9 mouse cellular contexts compared by ENCODE assay signal in genomic region chr5:137029273-137029585, GRCm38 (mm10). TPM values are rescaled to one million over a fixed set of nuclear protein-coding genes. Genes with fewer than 3 reads are reported as not detected.
DNase-seq lines count a peak whose midpoint lies in the region; ATAC-seq and TF ChIP-seq lines count a peak whose summit lies in the region.
"Had no signal": no experiment of that assay in that cellular context is flagged by ENCODE, and none has a peak within 500 bp of the region (broad histone marks: within the 10 kb centered on the region; RNA-seq: fewer than 3 reads in every experiment).

No protein-coding gene starts in this region.

- peaks cover 61% of the 10 kb centered on the region for H3K4me1 ChIP-seq in megakaryocyte, embryonic 14.5 days
- peaks cover 62% of the 10 kb centered on the region for H3K4me1 ChIP-seq in forebrain, embryonic 10.5 days
- H3K4me1 ChIP-seq in limb, embryonic 11.5 days (ENCODE audit: control insufficient read depth, insufficient read depth, low read length): peaks cover 17% of the 10 kb centered on the region
- H3K4me1 ChIP-seq in olfactory bulb, adult 2 months (ENCODE audit: control insufficient read depth, insufficient read depth, low read length): peaks cover 30% of the 10 kb centered on the region

- TF ChIP-seq CTCF in olfactory bulb, adult 2 months (IDR thresholded peaks at IDR 0.05; ENCODE audit: insufficient read depth, low read depth, low read length): no peak

- DNase-seq in forebrain, embryonic 10.5 days (ENCODE audit: extremely low spot score, low spot score): no peak
- DNase-seq in limb, embryonic 11.5 days (ENCODE audit: low spot score): no peak
- DNase-seq in cerebellum, adult 9-11 months: no peak
- no peak for DNase-seq in left cerebral cortex, adult 18-20 months (ENCODE audit: low spot score in 2 of 2)

- peaks cover 77% of the 10 kb centered on the region for H3K27me3 ChIP-seq in megakaryocyte, embryonic 14.5 days (replicated peaks)
- H3K27me3 ChIP-seq in forebrain, embryonic 10.5 days (ENCODE audit: poor library complexity, severe bottlenecking): peaks cover 96% of the 10 kb centered on the region
- peaks cover 70% of the 10 kb centered on the region for H3K27me3 ChIP-seq in limb, embryonic 11.5 days (ENCODE audit: control insufficient read depth, insufficient read depth, low read length)

- no peaks in the 10 kb centered on the region for H3K9me3 ChIP-seq in megakaryocyte, embryonic 14.5 days
- no peaks in the 10 kb centered on the region for H3K9me3 ChIP-seq in forebrain, embryonic 10.5 days
- no peaks in the 10 kb centered on the region for H3K9me3 ChIP-seq in limb, embryonic 11.5 days (ENCODE audit: control insufficient read depth, low read length)

- no peak overlapping the region for H3K27ac ChIP-seq in forebrain, embryonic 10.5 days
- H3K27ac ChIP-seq in limb, embryonic 11.5 days (replicated peaks; ENCODE audit: low read depth, low read length): no peak overlapping the region
- 0 out of 2 replicates have a peak overlapping the region, but pooled peaks have one; percentile 12 for H3K27ac ChIP-seq in olfactory bulb, adult 2 months (ENCODE audit: insufficient read depth, low read depth, low read length)

- ATAC-seq in megakaryocyte, adult 5-6 weeks (ENCODE audit: poor library complexity, severe bottlenecking): no peak
- ATAC-seq in limb, embryonic 11.5 days (ENCODE audit: insufficient number of reproducible peaks, low FRiP score, low TSS enrichment, low read depth): no peak
- ATAC-seq in inflammation-experienced regulatory T-cells, adult 6 months: no peak

- peak overlapping the region; percentile 89 for H3K4me3 ChIP-seq in megakaryocyte, embryonic 14.5 days (replicated peaks)
- peak overlapping the region; percentile 61 for H3K4me3 ChIP-seq in forebrain, embryonic 10.5 days
- peak overlapping the region; percentile 29; the same call in 1 of the 2 replicates for H3K4me3 ChIP-seq in limb, embryonic 11.5 days (ENCODE audit: low read depth, low read length)
- peak overlapping the region; percentile 71 for H3K4me3 ChIP-seq in olfactory bulb, adult 2 months (ENCODE audit: insufficient read depth, low read depth, low read length)

- no peak overlapping the region for H3K9ac ChIP-seq in limb, embryonic 11.5 days (ENCODE audit: low read length)

- peak overlapping the region; percentile 58 for H3K4me2 ChIP-seq in limb, embryonic 11.5 days (ENCODE audit: low read depth, severe bottlenecking)

- TF ChIP-seq POLR2A in olfactory bulb, adult 2 months (IDR thresholded peaks at IDR 0.05; ENCODE audit: insufficient read depth, low read depth, low read length): no peak

- peaks cover 4% of the 10 kb centered on the region for H3K36me3 ChIP-seq in megakaryocyte, embryonic 14.5 days (replicated peaks; ENCODE audit: low read length)
- H3K36me3 ChIP-seq in forebrain, embryonic 10.5 days (replicated peaks): no peaks in the 10 kb centered on the region
- H3K36me3 ChIP-seq in limb, embryonic 11.5 days (ENCODE audit: control insufficient read depth, insufficient read depth, low read length): no peaks in the 10 kb centered on the region

- whole genome bisulfite sequencing in forebrain, embryonic 10.5 days: 4% methylated on average over 8 of the region's 8 CpGs
- WGBS in limb, embryonic 11.5 days: 3% methylated on average over 8 of the region's 8 CpGs
- WGBS in olfactory bulb, adult 2 months: 2% methylated on average over 8 of the region's 8 CpGs

RNA-seq across cellular contexts. Expression of gene Vgf, which starts 3.0 kb away (rescaled TPM):
- 0.38 TPM in 1 of 2 replicates, not detected in the other for polyA plus RNA-seq in megakaryocyte, embryonic 14.5 days (2012; ENCODE audit: insufficient read depth, low replicate concordance)
- not detected in 2 replicates for total RNA-seq in megakaryocyte, adult 5-6 weeks (2015)
- total RNA-seq in megakaryocyte, adult 5-6 weeks (2017): not detected in 2 replicates
- 0.35 TPM in 1 of 2 replicates, not detected in the other for polyA plus RNA-seq in forebrain, embryonic 10.5 days (2016; fragmentation: Nextera tagmentation; extraction: Ambion mirVana)
- polyA plus RNA-seq in limb, embryonic 11.5 days (2014; fragmentation: Nextera tagmentation; extraction: Ambion mirVana): not detected in 2 replicates
- not detected in 2 replicates for polyA plus RNA-seq in olfactory bulb, adult 2 months (2012; ENCODE audit: insufficient read depth, insufficient read length, low replicate concordance, missing spikeins)
- total RNA-seq in left cerebral cortex, adult 18-20 months (2021): 100 to 1,000 TPM; 390 to 400 TPM
- not detected for polyA plus RNA-seq in inflammation-experienced regulatory T-cells, adult 6 months (2017; shearing (Covaris generic))
- polyA plus RNA-seq: heart, postnatal 0 days had no signal

RNA-seq across cellular contexts. Expression of gene Ap1s1, which starts 16.7 kb away (rescaled TPM):
- polyA plus RNA-seq in megakaryocyte, embryonic 14.5 days (2012; ENCODE audit: insufficient read depth, low replicate concordance): 253 and 284 TPM in 2 replicates
- total RNA-seq in megakaryocyte, adult 5-6 weeks (2015): 19.1 and 19.6 TPM in 2 replicates
- 43.3 and 47.2 TPM in 2 replicates for total RNA-seq in megakaryocyte, adult 5-6 weeks (2017)
- polyA plus RNA-seq in forebrain, embryonic 10.5 days (2016; fragmentation: Nextera tagmentation; extraction: Ambion mirVana): 195 and 198 TPM in 2 replicates
- 135 and 145 TPM in 2 replicates for polyA plus RNA-seq in limb, embryonic 11.5 days (2014; fragmentation: Nextera tagmentation; extraction: Ambion mirVana)
- not detected in 2 replicates for polyA plus RNA-seq in olfactory bulb, adult 2 months (2012; ENCODE audit: insufficient read depth, insufficient read length, low replicate concordance, missing spikeins)
- 100 to 1,000 TPM; 391 to 401 TPM for total RNA-seq in left cerebral cortex, adult 18-20 months (2021)
- polyA plus RNA-seq in inflammation-experienced regulatory T-cells, adult 6 months (2017; shearing (Covaris generic)): 100 to 1,000 TPM in 1 of 3 experiments, 10 to 100 TPM in 2; 66.7 to 117 (median 68.0) TPM

RNA-seq across cellular contexts. Expression of gene Znhit1, which starts 41.4 kb away (rescaled TPM):
- polyA plus RNA-seq in megakaryocyte, embryonic 14.5 days (2012; ENCODE audit: insufficient read depth, low replicate concordance): 438 and 561 TPM in 2 replicates
- 106 and 133 TPM in 2 replicates for total RNA-seq in megakaryocyte, adult 5-6 weeks (2015)
- total RNA-seq in megakaryocyte, adult 5-6 weeks (2017): 57.7 and 67.9 TPM in 2 replicates
- 102 and 107 TPM in 2 replicates for polyA plus RNA-seq in forebrain, embryonic 10.5 days (2016; fragmentation: Nextera tagmentation; extraction: Ambion mirVana)
- 104 and 114 TPM in 2 replicates for polyA plus RNA-seq in limb, embryonic 11.5 days (2014; fragmentation: Nextera tagmentation; extraction: Ambion mirVana)
- polyA plus RNA-seq in olfactory bulb, adult 2 months (2012; ENCODE audit: insufficient read depth, insufficient read length, low replicate concordance, missing spikeins): not detected in 2 replicates
- total RNA-seq in left cerebral cortex, adult 18-20 months (2021): 100 to 1,000 TPM in 1 of 2 experiments, 10 to 100 TPM in 1; 96.6 to 107 TPM
- 10 to 100 TPM; 52.8 to 60.9 (median 60.7) TPM for polyA plus RNA-seq in inflammation-experienced regulatory T-cells, adult 6 months (2017; shearing (Covaris generic))

RNA-seq across cellular contexts. Expression of gene Plod3, which starts 42.4 kb away (rescaled TPM):
- polyA plus RNA-seq in megakaryocyte, embryonic 14.5 days (2012; ENCODE audit: insufficient read depth, low replicate concordance): 32.3 and 34.6 TPM in 2 replicates
- 73.2 and 74.8 TPM in 2 replicates for total RNA-seq in megakaryocyte, adult 5-6 weeks (2015)
- total RNA-seq in megakaryocyte, adult 5-6 weeks (2017): 159 and 176 TPM in 2 replicates
- polyA plus RNA-seq in forebrain, embryonic 10.5 days (2016; fragmentation: Nextera tagmentation; extraction: Ambion mirVana): 35.7 and 40.7 TPM in 2 replicates
- polyA plus RNA-seq in limb, embryonic 11.5 days (2014; fragmentation: Nextera tagmentation; extraction: Ambion mirVana): 26.4 and 32.6 TPM in 2 replicates
- not detected in 2 replicates for polyA plus RNA-seq in olfactory bulb, adult 2 months (2012; ENCODE audit: insufficient read depth, insufficient read length, low replicate concordance, missing spikeins)
- 10 to 100 TPM; 32.2 to 32.8 TPM for total RNA-seq in left cerebral cortex, adult 18-20 months (2021)
- polyA plus RNA-seq in inflammation-experienced regulatory T-cells, adult 6 months (2017; shearing (Covaris generic)): 1 to 10 TPM; 4.7 to 6.7 (median 5.1) TPM

RNA-seq across cellular contexts. Expression of gene Serpine1, which starts 42.8 kb away (rescaled TPM):
- polyA plus RNA-seq in megakaryocyte, embryonic 14.5 days (2012; ENCODE audit: insufficient read depth, low replicate concordance): 0.17 TPM in 1 of 2 replicates, not detected in the other
- not detected in 2 replicates for total RNA-seq in megakaryocyte, adult 5-6 weeks (2015)
- total RNA-seq in megakaryocyte, adult 5-6 weeks (2017): not detected in 2 replicates
- polyA plus RNA-seq in forebrain, embryonic 10.5 days (2016; fragmentation: Nextera tagmentation; extraction: Ambion mirVana): 0.10 and 0.17 TPM in 2 replicates
- polyA plus RNA-seq in limb, embryonic 11.5 days (2014; fragmentation: Nextera tagmentation; extraction: Ambion mirVana): 0.16 and 0.52 TPM in 2 replicates
- not detected in 2 replicates for polyA plus RNA-seq in olfactory bulb, adult 2 months (2012; ENCODE audit: insufficient read depth, insufficient read length, low replicate concordance, missing spikeins)
- total RNA-seq in left cerebral cortex, adult 18-20 months (2021): under 1 TPM; 0.70 to 0.89 TPM
- polyA plus RNA-seq in inflammation-experienced regulatory T-cells, adult 6 months (2017; shearing (Covaris generic)): not detected

Comparison
In these comparisons a context has a peak if more than half of its experiments do, and no peak if none do; other contexts are left out.
1. H3K4me3 ChIP-seq: peak in every context shown above with its lines; median percentile 89 in megakaryocyte, embryonic 14.5 days; 71 in olfactory bulb, adult 2 months; 61 in forebrain, embryonic 10.5 days; 29 in limb, embryonic 11.5 days.